Mouse (Mus musculus): Measurements from ENCODE around the gene Tnni3k. TPM values are rescaled to one million over a fixed set of nuclear protein-coding genes. Genes with fewer than 3 reads are reported as not detected.

The Tnni3k gene
- polyA plus RNA-seq, 1 experiment from 2014 or later = not detected

GRCm38 (mm10) chr3:154742927-154743326 lies 312.3 kb downstream of the Tnni3k start:
- H3K9me3 ChIP-seq = no peaks in the 10 kb centered on the region
- H3K4me3 ChIP-seq (replicated peaks) = no peak overlapping the region
- H3K9ac ChIP-seq = no peak overlapping the region
- no peaks in the 10 kb centered on the region for H3K36me3 ChIP-seq
- no peak overlapping the region for H3K27ac ChIP-seq
- ATAC-seq (ENCODE audit: insufficient read depth, low FRiP score, low read depth) = no peak
- no peaks in the 10 kb centered on the region for H3K27me3 ChIP-seq (replicated peaks)
- H3K4me2 ChIP-seq = no peak overlapping the region
- no peaks in the 10 kb centered on the region for H3K4me1 ChIP-seq
- WGBS = 56% methylated on average over 5 of the region's 5 CpGs

- 66% methylated on average over 5 of the region's 5 CpGs for WGBS
- ATAC-seq (ENCODE audit: insufficient read depth, low FRiP score, low read depth) = no peak
- no peak overlapping the region for H3K4me3 ChIP-seq (replicated peaks)
- H3K36me3 ChIP-seq = no peaks in the 10 kb centered on the region
- H3K27me3 ChIP-seq (replicated peaks) = no peaks in the 10 kb centered on the region
- no peaks in the 10 kb centered on the region for H3K9me3 ChIP-seq
- H3K27ac ChIP-seq = no peak overlapping the region
- no peak overlapping the region for H3K4me2 ChIP-seq
- H3K9ac ChIP-seq = no peak overlapping the region
- no peaks in the 10 kb centered on the region for H3K4me1 ChIP-seq
These were observed 313.7 kb downstream of the Tnni3k start for GRCm38 (mm10) chr3:154741496-154741895.

Other genes starting within 250 kb of the Tnni3k start
- gene Fpgt, start 38.0 kb upstream of the Tnni3k start, polyA plus RNA-seq (2015; fragmentation: Nextera tagmentation; extraction: Ambion mirVana) = 15.1 and 15.6 TPM in 2 replicates
- gene Lrriq3, start 38.0 kb upstream of the Tnni3k start, polyA plus RNA-seq (2015; fragmentation: Nextera tagmentation; extraction: Ambion mirVana) = 0.87 and 0.95 TPM in 2 replicates

All from stomach, embryonic 15.5 days (tissue).